Mouse (Mus musculus): ENCODE measurements at regions not wholly inside any gene's neighbourhood (a gene's known extent, or its start where the extent isn't known, plus 50 kb on each side); places are given as distances from the start of the nearest gene placed in this dataset.

DNA sequence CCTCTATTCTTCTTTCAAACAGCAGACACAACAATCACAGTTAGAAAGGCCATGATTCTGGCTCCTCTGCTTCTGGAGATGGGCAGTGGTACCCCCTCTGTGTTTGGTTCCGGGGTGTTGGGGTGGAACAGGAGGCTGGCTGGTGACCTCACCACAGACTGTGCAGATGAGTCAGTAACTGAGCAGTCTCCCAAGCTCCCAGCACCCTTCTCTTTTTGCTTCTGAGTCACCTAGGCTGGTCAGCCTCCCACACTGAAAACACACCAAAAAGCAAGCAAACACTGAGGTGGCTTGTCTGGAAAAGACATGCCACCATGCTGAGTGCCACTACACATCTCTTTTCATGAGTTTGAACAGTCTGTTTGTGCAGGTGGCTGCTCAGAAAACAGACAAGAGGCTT is 185.1 kb upstream of the Slc7a14 start:
- TF ChIP-seq EP300 (IDR thresholded peaks at IDR 0.05; ENCODE audit: low read depth): no peak
- no peak for TF ChIP-seq CTCF (IDR thresholded peaks at IDR 0.05; ENCODE audit: low read depth)

All from heart, postnatal 0 days (tissue).